Mouse (Mus musculus) lung, postnatal 0 days (tissue): ENCODE data around the gene Dstn.

Experiments used
- CTCF ChIP-seq: IDR thresholded peaks from 2 replicates; pipeline ENCODE4 v1.5.1; 2016; ENCODE audit warnings: antibody characterized with exemption, mild to moderate bottlenecking
- EP300 ChIP-seq: IDR thresholded peaks from 2 replicates; pipeline ENCODE4 v1.6.1; 2016; ENCODE audit warnings: antibody characterized with exemption, mild to moderate bottlenecking, control low read depth

GRCm38 (mm10) chr2:143879311-143879710 lies 35.8 kb upstream of the Dstn start:
- TF ChIP-seq CTCF (no peak), EP300 (no peak)
